Mouse (Mus musculus): ENCODE measurements around the gene Tmem182.

The Tmem182 gene

GRCm38 (mm10) chr1:40805351-40805750 is at the start of gene Tmem182:
Tmem182 (plus strand) TSS chr1:40805601.
- DNase-seq = no peak

DNA sequence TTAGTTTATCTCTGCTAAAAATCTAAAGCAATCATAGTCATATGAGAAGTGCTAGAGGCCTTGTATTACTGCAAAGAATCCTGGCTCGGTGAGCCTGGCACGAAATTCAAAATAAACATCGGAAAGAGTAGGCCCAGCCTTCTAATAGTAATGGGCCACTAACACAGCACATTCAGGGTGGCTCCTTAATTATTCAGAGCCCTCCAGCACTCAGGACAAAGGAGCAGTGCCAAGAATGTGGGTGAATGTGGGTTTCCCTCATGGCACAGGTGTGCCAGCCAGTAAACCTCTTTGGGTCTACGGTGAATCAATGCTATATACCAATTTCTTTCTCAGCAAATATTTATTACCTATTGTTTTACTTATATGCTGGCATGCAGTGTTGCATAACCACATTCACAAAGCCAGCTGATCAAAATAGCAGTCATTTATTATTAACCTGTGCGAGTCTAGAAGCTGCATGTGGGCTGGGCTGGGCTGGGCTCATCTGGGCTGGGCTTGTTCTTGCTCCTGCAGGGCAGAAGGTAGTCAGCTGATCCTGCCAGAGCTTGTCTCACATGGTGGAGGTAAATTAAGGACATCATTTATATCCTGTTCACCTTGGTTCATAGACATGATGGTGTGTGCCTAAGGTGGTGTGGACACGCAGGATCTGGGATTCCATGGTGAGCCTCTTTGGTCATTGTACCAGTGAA is 45.5 kb upstream of the Tmem182 start:
- DNase-seq = no peak

DNA sequence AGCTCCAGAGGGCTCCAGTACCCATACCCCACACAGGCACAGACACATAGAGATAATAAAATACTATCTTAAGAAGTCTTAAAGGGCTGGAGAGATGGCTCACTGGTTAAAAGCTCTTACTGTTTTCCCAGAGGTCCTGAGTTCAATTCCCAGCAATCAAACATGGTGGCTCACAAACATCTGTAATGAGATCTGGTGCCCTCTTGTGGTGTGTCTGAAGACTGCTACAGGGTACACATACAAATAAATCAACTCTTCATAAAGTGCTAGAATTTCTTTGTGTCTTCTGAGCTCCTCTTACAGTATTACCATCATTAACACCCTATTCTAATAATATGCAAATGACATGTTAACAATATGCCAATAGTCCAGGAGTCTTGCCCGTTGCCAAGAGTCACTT is 41.4 kb upstream of the Tmem182 start:
- DNase-seq = no peak

GRCm38 (mm10) chr1:40764701-40765275 is 40.6 kb upstream of the Tmem182 start:
- DNase-seq = no peak

- no peak for DNase-seq
Observed at GRCm38 (mm10) chr1:40765521-40765920, 39.9 kb upstream of the Tmem182 start.

- no peak for DNase-seq
Observed at GRCm38 (mm10) chr1:40767588-40767987, 37.8 kb upstream of the Tmem182 start.

DNA sequence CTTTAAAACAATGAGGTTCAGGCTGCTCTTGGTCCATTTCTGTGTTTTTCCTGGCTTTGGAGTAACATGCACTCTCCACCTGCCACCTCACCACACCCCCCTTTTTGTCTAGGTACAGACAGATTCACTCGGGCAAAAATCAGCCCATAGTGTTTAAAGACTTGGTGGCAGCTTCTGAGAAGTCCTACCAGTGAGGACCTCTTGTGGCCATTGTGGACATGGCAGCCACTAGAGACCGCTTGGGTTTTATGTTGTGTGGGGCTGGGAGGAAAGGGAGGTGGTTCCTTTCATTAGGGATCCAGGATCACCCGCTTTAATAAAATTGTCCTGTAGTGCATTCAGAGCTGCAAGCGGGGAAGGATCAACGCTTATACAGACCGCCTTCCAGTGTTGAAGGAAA is 36.8 kb upstream of the Tmem182 start:
- peak; percentile 6 for DNase-seq

- DNase-seq = no peak
Observed at GRCm38 (mm10) chr1:40769331-40769894, 36.0 kb upstream of the Tmem182 start.

GRCm38 (mm10) chr1:40771196-40771970 is 34.0 kb upstream of the Tmem182 start:
- no peak for DNase-seq

DNA sequence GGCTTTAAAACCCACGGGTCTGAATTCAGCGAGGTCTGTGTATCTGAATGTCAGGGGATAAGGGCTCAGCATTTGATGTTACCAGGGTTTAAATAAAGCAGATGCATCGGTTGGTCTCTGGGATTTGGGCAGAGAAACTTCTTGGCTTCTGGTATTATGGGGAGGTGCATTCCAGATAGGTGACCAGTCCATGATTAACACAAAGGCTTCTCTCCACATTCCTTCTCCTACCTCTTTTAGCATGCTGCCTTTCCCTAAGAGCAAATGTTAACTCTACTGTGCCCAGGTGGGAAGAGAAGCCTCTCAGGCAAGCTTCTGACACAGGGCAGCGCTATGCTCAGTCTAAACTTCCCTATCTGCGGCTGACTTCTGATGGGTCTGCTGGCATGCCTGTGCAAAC is 32.2 kb upstream of the Tmem182 start:
- DNase-seq = no peak

- no peak for DNase-seq
Observed at GRCm38 (mm10) chr1:40774040-40774439, 31.4 kb upstream of the Tmem182 start.

- no peak for DNase-seq
Observed at GRCm38 (mm10) chr1:40776102-40776501, 29.3 kb upstream of the Tmem182 start.

- no peak for DNase-seq
Observed at GRCm38 (mm10) chr1:40776763-40777162, 28.6 kb upstream of the Tmem182 start.

- no peak for DNase-seq
Observed at GRCm38 (mm10) chr1:40783450-40783849, 22.0 kb upstream of the Tmem182 start.

GRCm38 (mm10) chr1:40784306-40784705 is 21.1 kb upstream of the Tmem182 start:
- DNase-seq = no peak

DNA sequence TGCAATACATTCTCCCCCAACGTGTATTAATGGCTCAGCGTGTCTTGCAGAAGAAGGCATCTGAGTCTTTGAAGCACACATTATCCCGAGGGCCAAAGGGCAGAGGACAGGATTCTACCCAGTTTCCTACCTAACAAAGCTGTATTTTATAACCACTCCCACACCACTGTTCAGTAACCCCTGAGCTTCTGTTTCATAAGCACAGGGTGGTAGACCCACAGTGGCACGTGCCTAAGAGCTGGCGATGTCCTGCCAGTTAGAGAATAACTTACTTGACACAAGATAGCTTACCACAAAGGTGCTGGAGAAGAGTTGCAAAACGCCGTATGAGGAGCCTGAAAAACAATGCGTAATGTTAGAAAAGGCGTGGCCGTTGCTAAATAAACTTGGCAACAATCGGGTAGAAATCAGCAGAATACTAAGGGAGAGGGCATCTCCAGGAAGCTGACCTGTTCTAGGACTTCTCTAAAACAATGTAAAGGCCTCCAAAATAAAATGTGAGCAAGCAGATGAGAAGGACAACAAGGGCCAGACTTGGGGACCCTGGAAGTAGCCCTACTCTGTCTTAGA is 19.4 kb upstream of the Tmem182 start:
- no peak for DNase-seq

DNA sequence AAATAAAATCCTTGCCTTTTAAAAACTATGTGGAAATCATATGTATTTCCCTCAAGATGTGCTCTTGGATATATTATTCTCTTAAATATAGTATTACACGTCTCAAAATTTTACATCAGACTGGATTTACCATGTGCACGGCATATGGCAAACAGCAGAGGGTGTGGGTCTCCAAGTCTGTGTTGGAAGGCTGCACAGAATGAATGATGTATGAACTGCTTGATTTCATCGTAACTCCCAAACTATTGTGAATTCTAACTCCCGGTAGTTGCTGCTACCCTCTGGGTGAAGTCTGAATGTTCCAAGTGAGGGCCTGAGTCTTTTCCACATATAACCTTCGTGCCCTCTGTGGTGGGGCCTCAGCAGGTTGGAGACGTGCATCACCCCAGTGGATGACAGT is 16.4 kb upstream of the Tmem182 start:
- no peak for DNase-seq

DNA sequence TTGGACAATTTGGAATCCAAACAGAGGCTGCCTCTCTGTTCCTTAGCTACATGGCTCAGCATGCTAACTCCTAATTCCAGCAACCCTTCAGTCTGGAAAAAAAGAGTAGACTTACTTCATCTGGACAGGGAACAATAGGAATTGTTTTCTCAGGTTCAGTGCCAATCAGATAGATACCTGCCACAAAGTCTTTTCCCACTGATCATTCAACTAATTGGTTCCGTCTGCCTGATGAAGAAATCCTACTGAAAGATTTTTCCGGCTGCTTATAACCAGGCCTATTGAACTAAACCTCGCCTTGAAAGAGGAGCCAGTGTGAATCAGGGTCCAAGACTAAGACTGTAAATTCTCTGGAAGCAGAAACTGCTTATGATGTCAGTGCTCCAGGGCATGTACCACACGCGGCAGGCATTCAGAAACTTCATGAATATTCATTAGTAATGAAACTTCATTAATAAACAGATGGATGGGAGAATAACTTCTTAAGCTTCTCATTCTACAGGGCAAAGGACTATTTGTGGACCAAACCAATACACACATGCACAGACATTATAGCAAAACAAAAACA is 15.7 kb upstream of the Tmem182 start:
- no peak for DNase-seq

- DNase-seq = peak; percentile 59
Observed at GRCm38 (mm10) chr1:40790324-40791141, 14.9 kb upstream of the Tmem182 start, which contains the start of gene Mfsd9. Mfsd9 (minus strand) TSS chr1:40790687.

DNA sequence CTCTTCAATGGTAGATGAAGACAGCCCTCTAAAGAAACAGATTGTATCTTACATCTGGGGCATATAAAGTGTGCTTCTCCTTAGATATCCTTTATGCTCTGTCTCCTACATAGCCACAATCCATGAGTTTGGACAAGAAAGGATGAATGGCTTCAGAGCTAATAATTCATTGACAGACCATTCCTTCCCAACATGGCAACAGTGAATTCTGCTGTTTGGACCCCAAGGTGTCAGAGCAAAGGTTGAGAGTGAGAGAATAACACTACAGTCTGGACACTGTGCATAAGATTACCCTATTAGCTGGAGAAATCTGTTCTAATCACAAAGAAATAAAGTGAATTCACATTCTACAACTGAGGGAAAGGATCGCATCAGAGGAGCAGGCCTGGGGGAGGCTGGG is 9.9 kb upstream of the Tmem182 start:
- DNase-seq = no peak

GRCm38 (mm10) chr1:40797348-40797747 is 8.1 kb upstream of the Tmem182 start:
- DNase-seq = peak; percentile 12

GRCm38 (mm10) chr1:40799121-40799520 is 6.3 kb upstream of the Tmem182 start:
- DNase-seq = no peak
